Mouse (Mus musculus): Measurements from ENCODE around the gene Pou6f1. TPM values are rescaled to one million over a fixed set of nuclear protein-coding genes. Genes with fewer than 3 reads are reported as not detected.
"Not testable (repeated sequence)": the region's sequence is repeated elsewhere in the genome, so short reads cannot be mapped to it uniquely, and the experiment has no call there.

Pou6f1 gene
- polyA plus RNA-seq, 1 experiment from 2014 or later: 4.7 TPM

- not testable (repeated sequence) for H3K4me3 ChIP-seq (replicated peaks); H3K36me3 ChIP-seq; H3K9ac ChIP-seq; H3K27ac ChIP-seq; H3K4me2 ChIP-seq; H3K9me3 ChIP-seq; H3K27me3 ChIP-seq (replicated peaks); ATAC-seq (ENCODE audit: insufficient read depth, low FRiP score, low read depth); H3K4me1 ChIP-seq
- 66% methylated on average over 1 of the region's 1 CpGs for WGBS
These were observed 58.8 kb downstream of the Pou6f1 start for GRCm38 (mm10) chr15:100541001-100541400.

- no peaks in the 10 kb centered on the region for H3K9me3 ChIP-seq
- H3K36me3 ChIP-seq: peaks cover 10% of the 10 kb centered on the region
- no peaks in the 10 kb centered on the region for H3K4me1 ChIP-seq
- no peak overlapping the region for H3K27ac ChIP-seq
- no peak overlapping the region for H3K4me2 ChIP-seq
- H3K27me3 ChIP-seq (replicated peaks): no peaks in the 10 kb centered on the region
- H3K9ac ChIP-seq: no peak overlapping the region
- no peak overlapping the region for H3K4me3 ChIP-seq (replicated peaks)
- no peak for ATAC-seq (ENCODE audit: insufficient read depth, low FRiP score, low read depth)
- whole genome bisulfite sequencing: 88% methylated on average over 9 of the region's 9 CpGs
These were observed 60.4 kb downstream of the Pou6f1 start for GRCm38 (mm10) chr15:100539411-100539810.

- 86% methylated on average over 6 of the region's 6 CpGs for WGBS
- H3K36me3 ChIP-seq: peaks cover 10% of the 10 kb centered on the region
- no peak overlapping the region for H3K4me2 ChIP-seq
- ATAC-seq (ENCODE audit: insufficient read depth, low FRiP score, low read depth): no peak
- no peak overlapping the region for H3K9ac ChIP-seq
- H3K27ac ChIP-seq: no peak overlapping the region
- no peaks in the 10 kb centered on the region for H3K9me3 ChIP-seq
- no peaks in the 10 kb centered on the region for H3K27me3 ChIP-seq (replicated peaks)
- H3K4me1 ChIP-seq: no peaks in the 10 kb centered on the region
- no peak overlapping the region for H3K4me3 ChIP-seq (replicated peaks)
These were observed 61.9 kb downstream of the Pou6f1 start for GRCm38 (mm10) chr15:100537913-100538312.

GRCm38 (mm10) chr15:100527900-100528299 is 71.9 kb downstream of the Pou6f1 start:
- H3K9ac ChIP-seq: no peak overlapping the region
- no peaks in the 10 kb centered on the region for H3K9me3 ChIP-seq
- H3K27ac ChIP-seq: no peak overlapping the region
- H3K4me3 ChIP-seq (replicated peaks): no peak overlapping the region
- H3K4me1 ChIP-seq: no peaks in the 10 kb centered on the region
- 69% methylated on average over 5 of the region's 5 CpGs for WGBS
- H3K27me3 ChIP-seq (replicated peaks): no peaks in the 10 kb centered on the region
- no peak overlapping the region for H3K4me2 ChIP-seq
- no peak for ATAC-seq (ENCODE audit: insufficient read depth, low FRiP score, low read depth)
- no peaks in the 10 kb centered on the region for H3K36me3 ChIP-seq

DNA sequence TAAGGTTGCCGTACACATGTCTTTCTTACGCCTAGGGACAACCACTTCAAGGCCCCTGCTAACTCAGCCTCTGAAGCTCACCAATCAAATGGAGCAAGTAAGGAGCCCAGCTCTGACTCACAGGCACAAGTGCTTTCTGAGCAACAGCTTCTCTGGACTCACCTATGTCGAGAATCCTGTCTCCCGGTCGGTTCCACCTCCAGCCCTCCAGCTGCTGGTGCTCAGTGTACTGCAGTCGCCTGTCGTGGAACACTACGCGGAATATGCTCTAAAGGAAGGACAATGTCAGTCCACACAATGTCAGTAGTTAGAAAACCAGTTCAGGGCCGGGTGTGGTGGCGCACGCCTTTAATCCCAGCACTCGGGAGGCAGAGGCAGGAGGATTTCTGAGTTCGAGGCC is 74.4 kb downstream of the Pou6f1 start:
- H3K36me3 ChIP-seq: peaks cover 4% of the 10 kb centered on the region; the same call in 1 of the 2 replicates
- H3K9ac ChIP-seq: no peak overlapping the region
- H3K4me3 ChIP-seq (replicated peaks): no peak overlapping the region
- no peaks in the 10 kb centered on the region for H3K9me3 ChIP-seq
- no peak for ATAC-seq (ENCODE audit: insufficient read depth, low FRiP score, low read depth)
- H3K4me1 ChIP-seq: no peaks in the 10 kb centered on the region
- no peak overlapping the region for H3K27ac ChIP-seq
- no peaks in the 10 kb centered on the region for H3K27me3 ChIP-seq (replicated peaks)
- WGBS: 92% methylated on average over 14 of the region's 14 CpGs
- no peak overlapping the region for H3K4me2 ChIP-seq

Small RNA genes within 50 kb of the gene (microRNA-seq; reads per million reads assigned to microRNA genes)
- not detected for gene Mir6961

Other genes with a start within 250 kb of the Pou6f1 start
- gene Methig1, start 246.8 kb downstream of the Pou6f1 start, polyA plus RNA-seq (2015; fragmentation: Nextera tagmentation; extraction: Ambion mirVana): 0.14 and 0.24 TPM in 2 replicates
- gene Mettl7a2, start 246.8 kb downstream of the Pou6f1 start, polyA plus RNA-seq (2015; fragmentation: Nextera tagmentation; extraction: Ambion mirVana): not detected in 2 replicates
- gene Higd1c, start 235.4 kb downstream of the Pou6f1 start, polyA plus RNA-seq (2015; fragmentation: Nextera tagmentation; extraction: Ambion mirVana): not detected in 2 replicates
- gene Gm5475, start 177.8 kb downstream of the Pou6f1 start, polyA plus RNA-seq (2015; fragmentation: Nextera tagmentation; extraction: Ambion mirVana): 0.05 and 0.12 TPM in 2 replicates
- gene Slc11a2, start 174.9 kb downstream of the Pou6f1 start, polyA plus RNA-seq (2015; fragmentation: Nextera tagmentation; extraction: Ambion mirVana): 24.0 and 25.8 TPM in 2 replicates
- gene Letmd1, start 131.0 kb downstream of the Pou6f1 start, polyA plus RNA-seq (2015; fragmentation: Nextera tagmentation; extraction: Ambion mirVana): 25.5 and 30.3 TPM in 2 replicates
- gene Csrnp2, start 104.5 kb downstream of the Pou6f1 start, polyA plus RNA-seq (2015; fragmentation: Nextera tagmentation; extraction: Ambion mirVana): 9.2 and 9.3 TPM in 2 replicates
- 22.5 and 25.9 TPM in 2 replicates for gene Tfcp2, start 48.0 kb downstream of the Pou6f1 start, polyA plus RNA-seq (2015; fragmentation: Nextera tagmentation; extraction: Ambion mirVana)
- 194 and 215 TPM in 2 replicates for gene Dazap2, start 15.4 kb upstream of the Pou6f1 start, polyA plus RNA-seq (2015; fragmentation: Nextera tagmentation; extraction: Ambion mirVana)
- 37.8 and 41.9 TPM in 2 replicates for gene Smagp, start 37.0 kb upstream of the Pou6f1 start, polyA plus RNA-seq (2015; fragmentation: Nextera tagmentation; extraction: Ambion mirVana)
- 7.1 TPM in 2 replicates for gene Bin2, start 69.6 kb upstream of the Pou6f1 start, polyA plus RNA-seq (2015; fragmentation: Nextera tagmentation; extraction: Ambion mirVana)
- gene Cela1, start 87.9 kb upstream of the Pou6f1 start, polyA plus RNA-seq (2015; fragmentation: Nextera tagmentation; extraction: Ambion mirVana): 273 and 329 TPM in 2 replicates
- gene Galnt6, start 129.4 kb upstream of the Pou6f1 start, polyA plus RNA-seq (2015; fragmentation: Nextera tagmentation; extraction: Ambion mirVana): 4.0 and 4.4 TPM in 2 replicates
- 4.6 and 4.9 TPM in 2 replicates for gene Slc4a8, start 161.8 kb upstream of the Pou6f1 start, polyA plus RNA-seq (2015; fragmentation: Nextera tagmentation; extraction: Ambion mirVana)